Mouse (Mus musculus) CD8-positive naive resting alpha-beta T cell, adult 2 months (primary cell): ENCODE data around the gene Cerk.

Experiments used
- DNase-seq, 2 experiments: peaks; one replicate each; pipeline ENCODE4 v3.0.0; 2022; ENCODE audit warnings: low read depth in 2 of 2, low spot score in 2 of 2

Cerk gene

DNA sequence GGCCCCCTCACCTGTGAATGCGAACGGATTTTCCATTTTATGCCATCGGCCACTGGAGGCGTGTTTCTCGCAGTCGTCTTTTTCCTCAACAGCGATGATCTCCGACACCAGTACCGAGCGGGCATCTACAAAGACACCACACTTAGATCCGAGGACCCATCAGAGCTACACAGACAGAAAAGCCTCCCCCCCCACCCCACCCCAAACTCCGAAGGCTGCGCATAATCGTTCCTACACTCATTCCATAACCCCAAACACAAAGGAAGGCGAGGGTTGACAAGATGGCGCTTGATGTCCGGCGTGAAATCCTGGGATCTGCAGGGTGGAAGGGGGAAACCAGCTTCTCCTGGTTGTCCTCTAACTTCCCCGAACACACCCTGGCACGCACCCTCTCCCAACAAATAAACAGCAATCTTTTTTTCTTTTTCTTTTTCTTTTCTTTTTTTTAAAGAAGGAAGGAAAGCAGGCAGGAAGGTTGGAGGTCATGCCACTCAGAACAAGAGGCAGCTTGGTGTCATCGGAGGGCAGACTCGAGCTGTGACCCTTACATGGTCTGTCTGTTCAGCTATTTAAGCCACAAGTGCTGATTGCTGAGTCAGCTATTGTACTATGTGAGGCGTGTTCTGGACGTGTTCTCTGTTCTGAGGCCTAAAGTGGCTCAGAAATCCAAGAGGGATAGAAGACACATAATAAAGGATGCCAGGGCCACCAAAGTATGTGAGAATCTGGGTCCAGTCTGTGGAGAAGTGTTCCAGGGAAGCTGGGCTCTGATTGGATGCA, 19.9 kb downstream of the Cerk start:
- DNase-seq, result no peak

DNA sequence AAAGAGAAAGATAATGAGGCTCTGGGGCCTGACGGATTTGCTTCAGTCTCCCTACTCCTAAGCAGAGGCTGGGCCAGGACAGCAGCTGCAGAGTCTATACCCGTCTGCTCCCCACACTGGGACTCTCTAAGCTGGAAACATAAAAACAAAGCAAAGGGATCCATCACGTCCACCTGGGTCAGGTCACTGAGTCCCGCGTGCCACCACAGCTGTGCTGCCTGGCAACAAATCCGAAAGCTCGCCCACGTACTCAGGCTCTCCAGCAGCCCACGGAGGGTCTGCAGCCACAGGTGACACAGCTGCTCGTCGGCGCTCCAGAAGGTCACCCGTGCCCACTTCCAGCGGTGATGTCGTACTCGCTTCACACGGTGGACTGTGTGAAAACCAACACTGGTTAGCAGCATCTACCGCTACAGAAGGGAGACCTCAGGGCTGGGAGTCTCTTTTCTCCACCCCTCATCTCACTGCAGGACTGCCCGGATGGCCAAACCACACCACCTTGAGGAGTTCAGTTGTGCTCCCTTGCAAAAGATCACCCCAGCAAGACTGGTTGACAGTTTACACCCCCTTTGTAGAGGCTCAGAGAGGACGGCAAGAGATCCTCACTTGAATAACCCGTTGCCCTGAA, 21.1 kb downstream of the Cerk start:
- no peak for DNase-seq

DNA sequence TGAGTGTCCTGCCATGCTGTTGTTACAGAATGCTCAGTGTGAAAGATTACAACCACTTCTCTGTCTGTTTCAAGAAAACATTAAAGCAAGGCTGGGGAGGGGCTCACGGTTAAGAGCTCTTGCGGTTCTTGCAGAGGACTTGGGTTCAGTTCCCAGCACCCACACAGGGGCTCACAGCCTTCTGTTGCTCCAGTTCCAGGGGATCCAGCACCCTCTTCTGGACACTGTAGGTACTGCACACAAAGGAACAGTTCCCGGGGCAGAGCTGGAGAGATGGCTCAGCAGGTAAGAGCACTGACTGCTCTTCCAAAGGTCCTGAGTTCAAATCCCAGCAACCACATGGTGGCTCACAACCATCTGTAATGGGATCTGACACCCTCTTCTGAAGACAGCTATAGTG, 24.1 kb downstream of the Cerk start:
- DNase-seq, result peak in 1 of 2 experiments; percentile 35

DNA sequence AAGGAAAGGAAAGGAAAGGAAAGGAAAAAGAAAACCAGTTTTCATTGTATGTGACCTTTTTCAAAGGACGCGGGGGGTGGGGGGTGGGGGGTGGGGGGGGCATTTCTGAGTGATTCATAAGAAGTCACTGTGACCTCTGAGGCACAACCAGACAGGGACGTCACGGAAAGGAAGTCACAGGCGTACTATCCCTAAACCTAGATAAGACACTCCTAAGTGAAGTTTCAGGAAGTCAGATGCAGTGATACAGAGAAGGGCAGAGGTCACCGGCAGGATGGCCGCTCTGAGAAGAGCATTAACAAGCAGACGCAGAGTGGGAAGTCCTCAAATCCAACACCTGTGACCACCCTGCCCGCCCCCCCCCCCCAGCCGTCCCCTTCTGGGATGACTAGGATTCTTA, 25.0 kb downstream of the Cerk start:
- DNase-seq, result no peak

DNA sequence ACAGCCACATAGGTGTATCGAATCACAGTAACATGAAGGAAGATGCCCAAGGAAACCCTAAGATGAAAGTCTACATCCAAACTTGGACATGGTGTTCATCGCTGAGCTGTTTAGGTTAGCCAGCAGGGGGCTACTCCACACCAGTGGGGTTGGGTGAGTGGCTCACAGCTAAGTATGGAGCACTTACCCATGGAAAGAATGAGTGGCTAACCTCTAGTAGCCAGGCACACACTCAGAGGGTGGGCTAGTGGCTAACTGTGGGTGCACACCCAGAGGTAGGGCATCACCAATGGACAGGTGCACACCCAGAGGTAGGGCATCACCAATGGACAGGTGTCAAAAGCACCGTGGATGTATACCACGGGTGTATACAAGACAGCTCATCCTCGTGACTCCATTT, 26.2 kb downstream of the Cerk start:
- no peak for DNase-seq

DNA sequence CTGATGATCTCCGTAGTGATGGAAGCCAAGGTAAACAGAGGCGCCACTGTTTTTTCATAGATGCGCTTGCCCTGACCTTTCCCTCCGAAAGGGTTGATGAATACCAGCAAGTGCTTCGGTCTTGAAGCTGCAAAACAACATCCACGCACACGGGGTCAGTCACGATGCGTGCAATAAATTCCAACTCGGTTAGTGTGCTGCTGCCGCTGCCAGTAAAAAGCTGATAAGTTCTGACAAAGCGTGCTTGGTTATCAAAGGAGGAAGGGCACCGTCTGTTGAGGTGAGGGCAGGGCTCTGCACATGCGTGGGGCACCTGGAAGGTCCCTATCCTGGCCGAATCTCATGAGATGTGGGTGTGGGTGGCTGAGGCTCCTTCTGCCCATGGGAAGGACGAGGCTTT, 26.8 kb downstream of the Cerk start:
- DNase-seq, result no peak

DNA sequence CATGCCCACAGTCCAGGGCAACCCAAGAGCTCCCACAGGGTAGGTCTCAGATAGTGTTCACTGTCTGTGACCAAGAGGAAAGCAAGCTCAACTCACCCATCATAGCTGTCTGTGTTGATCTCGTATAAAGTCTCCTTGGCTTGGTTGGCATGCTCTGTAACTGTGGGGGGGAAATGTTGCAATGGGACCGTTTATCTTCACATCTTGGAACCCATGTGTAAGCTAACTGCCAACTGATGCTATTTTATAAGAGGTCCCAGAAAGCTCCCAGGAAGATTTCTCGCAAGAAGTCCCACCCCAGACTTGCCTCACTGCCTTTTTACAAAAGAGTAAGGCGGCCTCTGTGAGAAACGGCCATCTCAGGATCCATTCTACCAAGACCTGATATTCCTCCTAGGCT, 29.4 kb downstream of the Cerk start:
- DNase-seq, result no peak

DNA sequence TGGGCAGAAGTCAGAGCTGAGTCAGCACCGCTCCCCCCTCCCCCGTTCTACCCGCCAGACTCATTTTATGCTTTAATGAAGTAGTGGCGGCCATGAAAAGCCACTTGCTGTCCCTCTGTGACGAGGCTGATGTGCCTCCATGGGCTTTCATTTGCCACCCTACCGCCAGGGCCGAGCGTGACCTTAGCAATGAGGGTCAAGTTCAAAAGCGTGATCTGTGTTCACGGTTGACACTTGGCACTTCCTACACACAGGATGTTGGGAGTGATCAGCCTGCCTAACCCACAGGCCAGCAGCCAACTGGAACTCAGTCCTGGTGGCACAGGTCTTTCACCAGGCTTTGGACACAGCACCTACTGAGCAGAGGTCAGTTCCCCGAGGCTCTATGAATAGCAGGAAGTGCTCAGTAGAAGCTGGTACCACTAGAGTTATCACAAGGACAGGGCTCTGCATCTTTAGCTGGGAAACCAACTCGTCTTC, 32.4 kb downstream of the Cerk start:
- no peak for DNase-seq

DNA sequence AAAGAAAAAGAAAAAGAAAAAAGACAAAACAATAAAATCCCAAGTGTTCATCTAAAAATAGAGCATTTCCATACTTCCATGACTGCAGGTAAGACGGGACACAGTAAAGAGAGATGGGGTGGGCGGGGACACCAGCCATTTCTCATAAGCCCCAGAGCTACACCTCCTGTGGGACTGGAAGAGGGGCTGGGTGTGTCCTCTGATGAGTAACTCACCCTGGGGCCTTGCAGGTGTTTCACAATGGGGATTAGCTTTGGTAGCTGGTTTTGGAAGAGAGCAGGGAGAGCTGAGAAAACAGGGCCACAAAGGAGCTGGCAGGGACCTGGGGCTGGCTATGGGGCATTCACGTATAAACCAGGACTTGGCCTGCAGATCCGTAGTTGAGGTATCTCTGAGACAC, 35.3 kb downstream of the Cerk start:
- DNase-seq, result no peak

DNA sequence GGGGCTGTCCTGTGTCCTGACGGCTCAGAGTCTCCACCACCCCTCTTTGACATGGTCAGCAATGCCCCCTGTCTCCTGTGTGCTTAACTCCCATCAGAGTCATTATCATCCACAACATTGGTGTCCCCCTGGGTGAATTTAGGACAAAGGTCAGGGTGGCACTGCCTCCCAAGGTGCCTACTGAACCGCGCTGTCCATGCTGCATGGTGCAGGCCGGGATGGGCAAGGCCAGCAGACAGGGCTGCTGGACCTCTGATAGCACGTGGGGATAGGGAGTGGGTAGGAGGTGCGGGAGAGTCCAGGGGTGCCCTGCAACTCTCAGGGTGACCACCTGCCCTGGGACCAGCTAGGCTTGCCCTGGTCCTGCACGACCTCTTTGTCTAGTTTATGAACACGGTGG, 39.0 kb downstream of the Cerk start:
- DNase-seq, result no peak

DNA sequence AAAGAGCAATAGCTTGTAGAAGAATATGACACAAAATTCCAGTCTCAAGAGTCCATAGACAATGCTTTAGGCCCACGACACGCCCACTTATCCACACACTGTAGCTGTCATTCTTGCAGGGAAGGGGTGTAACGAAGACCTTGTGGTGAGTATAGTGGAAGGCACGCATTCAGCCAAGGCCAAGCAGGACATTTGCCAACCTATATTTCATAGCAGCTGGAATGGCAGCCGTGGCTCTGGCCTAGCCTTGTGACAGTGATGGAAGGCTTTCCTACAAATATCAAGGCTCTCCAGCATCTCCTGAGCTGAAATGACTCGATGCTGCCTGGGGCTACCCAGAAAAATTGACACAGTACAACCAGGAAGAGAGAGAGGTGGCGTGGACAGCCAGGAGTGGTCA, 40.9 kb downstream of the Cerk start:
- DNase-seq, result no peak

DNA sequence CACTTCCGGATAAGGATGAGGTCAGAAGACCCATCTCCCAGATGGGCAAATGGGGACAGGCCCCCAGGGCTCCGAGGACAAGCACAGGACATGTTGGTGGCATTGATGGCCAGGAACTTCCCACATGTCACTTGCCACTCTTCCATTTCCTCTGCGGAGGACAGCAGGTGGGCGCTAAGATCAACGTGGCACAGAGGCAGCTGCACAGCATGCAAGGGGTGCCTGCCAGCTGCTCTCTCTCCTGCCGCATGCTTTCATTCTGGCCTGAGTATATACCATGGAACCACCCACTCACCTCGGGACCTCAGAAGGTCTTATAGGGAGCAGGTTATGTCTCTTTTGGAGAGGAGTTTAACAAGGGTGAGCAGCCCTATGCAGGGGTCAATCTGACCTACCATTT, 41.4 kb downstream of the Cerk start:
- no peak for DNase-seq

DNA sequence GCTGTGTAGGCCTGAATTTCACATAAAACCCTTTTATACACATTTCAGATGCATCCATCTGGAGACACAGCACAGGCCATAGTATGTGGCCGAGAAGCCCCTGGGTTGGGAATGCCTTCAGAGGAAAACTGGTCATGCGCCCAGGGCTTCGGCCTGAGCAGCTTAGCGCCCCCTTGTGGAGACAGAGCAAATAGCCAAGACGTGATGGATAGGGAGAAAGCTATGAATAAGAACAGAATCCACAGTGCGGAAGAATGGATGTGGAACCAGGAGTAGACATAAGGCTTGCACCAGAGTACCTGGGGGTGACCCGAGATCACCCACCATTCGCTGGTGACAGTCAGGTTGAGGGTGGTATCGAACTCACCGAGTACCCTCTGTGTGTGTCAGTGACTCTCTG, 45.6 kb downstream of the Cerk start:
- peak; percentile 16 to 23 for DNase-seq

DNA sequence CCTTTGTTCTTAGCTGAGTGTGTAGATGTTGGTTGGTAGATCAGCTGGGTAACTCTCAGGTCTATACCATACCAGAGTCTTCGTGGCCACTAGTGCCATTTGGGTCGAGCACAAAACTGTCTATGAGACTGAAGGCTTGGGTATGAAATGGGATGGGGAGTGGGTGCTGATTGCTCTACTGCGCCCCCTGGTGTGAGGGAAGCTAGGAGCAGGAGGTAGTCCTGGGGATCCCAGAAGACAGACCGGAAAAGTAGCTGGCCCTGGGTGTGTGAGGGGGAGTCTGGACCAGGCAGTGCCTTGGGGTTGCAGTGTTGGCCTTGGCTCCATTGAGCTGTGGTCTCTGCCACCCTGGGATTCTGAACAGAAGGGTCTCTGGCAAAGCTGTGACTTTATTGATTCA, 48.3 kb downstream of the Cerk start:
- peak; percentile 33 to 59 for DNase-seq

DNA sequence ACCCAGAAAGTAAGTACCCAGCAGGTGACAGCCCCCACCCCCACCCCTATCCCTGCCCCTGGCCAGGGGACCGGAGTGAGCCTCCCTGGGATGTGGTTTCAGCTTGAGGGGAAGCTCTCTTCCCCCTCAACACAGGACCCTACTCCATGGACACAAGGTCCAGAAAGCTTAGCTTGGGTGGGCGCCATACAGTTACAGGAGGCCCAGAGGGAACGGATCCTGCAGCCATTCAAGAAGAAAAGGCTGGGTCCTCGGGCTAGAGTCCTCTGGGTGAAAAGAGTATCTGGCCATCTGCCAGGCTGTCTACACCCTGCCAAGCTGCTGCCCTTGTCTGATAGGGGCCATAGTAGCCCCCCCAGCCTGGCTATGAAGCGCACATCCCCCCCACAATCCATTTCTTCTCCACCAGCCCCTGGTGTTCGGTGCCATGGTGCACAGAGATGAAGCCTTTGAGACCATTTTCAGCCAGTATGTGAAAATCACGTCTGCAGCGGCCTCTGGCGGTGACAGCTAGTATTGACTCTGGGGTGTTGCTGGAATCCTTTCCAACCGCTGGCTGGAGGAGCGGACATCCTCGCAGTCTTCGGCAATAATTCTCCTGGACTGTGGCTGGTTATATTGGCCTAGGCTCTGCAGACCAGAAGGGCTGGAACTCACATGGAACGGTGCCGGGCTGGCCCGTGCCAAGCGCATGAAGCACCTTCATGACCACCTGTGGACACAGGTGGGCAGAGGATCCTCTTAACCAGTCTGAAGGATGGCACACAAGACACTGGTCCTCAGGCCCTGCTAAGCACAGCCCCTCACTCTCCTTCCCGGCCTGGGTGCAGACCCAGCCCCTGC, 50.8 kb downstream of the Cerk start:
- DNase-seq, result peak; percentile 69 to 75

DNA sequence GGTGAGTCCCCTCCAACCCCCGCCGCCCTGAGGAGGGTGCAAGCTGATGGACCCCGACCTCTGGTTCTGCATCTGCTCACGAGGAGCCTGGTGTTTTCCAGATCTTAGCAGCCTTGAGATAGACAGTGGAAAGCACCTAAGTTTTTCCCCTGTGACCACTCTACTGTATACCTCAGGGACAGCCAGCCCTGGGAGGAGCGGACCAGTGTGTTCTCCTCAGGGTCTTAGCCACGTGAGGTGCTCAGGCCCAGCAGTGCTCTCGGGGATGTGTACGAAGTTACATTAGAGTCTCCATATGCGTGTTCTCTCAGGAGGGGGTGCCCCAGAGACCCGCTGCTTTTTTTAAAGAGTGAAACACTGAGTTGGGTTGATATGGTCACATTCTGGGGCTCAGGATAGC, 55.3 kb downstream of the Cerk start:
- DNase-seq, result no peak

DNA sequence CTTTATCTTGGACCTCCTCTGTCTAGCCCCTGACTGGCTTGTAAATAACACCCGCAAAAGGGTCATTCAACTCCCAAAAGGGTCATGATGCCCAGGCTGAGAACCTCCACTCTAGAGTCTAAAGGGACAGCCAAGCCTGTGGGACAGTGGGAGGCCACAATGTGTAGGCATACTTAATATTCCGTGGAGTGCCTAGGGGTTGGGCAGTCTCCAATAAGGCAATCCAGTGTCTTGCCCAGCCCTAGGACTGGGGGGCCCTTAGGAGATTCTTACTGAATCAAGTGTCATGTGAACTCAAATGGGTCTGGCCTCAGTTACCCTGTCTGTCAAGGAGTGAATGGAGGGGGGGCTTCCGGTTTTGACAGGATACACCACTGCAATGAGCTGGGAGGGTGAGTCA, 56.9 kb downstream of the Cerk start:
- DNase-seq, result no peak

DNA sequence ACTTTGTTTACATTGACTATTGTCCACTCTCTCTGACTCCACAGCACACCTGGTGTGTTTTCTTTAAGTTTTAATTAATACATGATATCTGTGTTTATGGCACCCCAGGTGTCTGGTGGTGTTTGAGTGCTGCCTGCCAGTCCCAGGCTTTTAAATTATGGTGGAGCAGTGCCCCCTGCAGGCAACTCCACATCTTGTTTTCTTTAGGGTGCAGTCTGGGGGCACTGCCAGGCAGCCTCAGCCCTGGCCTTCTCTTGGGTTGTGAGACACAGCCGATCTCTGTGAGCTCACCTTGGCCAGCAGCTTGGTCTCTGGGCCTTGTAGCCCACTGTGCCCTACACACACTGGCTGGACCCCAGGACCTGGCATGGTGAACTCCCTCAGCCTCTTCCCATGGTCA, 61.6 kb downstream of the Cerk start:
- DNase-seq, result peak; percentile 53 to 71

DNA sequence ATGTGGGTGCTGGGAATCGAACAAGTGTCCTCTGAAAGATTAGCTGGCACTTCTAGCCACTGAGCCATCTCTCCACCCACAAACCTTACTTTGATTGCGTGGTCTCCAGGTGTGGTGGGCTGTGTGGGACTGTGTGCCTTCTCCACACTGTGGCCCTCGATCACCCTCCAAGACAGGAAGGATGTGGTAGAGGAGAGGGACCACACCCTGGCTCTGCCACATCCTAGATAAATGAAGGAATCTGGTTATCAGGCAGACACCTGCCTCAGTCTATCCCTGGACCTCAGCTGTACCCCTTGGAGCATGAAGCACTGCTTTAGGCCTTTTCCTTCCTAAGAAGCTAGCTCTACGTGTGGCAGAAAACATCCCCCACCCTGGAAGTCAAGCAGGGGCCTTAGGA, 62.5 kb downstream of the Cerk start:
- no peak for DNase-seq

DNA sequence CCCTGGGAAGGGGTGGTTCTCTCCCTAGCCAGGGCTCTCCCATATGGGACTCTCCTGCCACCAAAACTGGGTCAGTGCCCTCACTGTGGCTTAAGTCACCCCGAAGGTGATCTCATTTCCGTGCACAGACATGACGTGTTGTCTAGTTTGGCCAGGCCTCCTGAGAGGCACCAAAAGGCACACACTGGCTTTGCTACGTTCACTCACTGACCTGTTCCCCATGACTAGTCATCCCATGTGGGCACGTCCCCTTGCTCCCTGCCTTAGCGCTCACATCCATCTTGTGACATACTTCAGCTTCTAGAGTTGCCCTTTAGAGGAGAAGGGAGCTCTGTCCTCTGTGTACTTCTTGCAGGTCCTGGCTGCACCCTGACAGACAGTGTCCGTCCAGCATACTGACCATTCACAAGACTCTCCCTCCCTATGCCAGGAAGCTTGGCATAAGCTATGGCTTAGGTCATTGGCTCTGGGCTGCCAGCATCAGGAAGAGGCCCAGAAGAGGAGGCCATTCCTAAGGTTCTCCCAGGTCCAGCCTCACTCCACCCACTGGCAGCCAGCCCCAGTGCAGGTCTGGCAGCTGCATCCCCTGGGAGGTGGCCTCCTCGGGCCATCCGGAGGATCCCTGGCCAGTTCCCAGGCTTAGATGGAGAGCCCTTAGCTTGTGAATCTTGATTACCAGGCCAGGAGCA, 63.5 kb downstream of the Cerk start:
- DNase-seq, result no peak

DNA sequence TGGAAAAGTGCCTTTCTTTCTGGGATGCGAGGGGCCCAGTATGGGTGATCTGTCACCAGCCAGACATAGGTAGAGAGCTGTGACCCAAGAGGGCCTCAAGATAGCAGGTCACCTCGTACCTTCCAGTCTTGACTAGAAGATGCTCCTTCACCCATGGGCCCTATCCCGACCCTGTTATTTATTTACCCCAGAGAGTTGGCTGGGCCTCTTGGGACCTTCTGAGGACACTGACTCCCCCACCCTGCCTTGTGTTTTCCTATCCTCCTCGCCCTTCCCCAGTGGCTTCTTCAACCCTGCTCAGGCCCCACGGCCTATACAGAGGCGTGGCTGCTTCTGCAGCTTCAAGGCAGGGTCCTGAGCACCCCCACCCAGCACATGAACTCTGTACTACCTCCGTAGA, 66.8 kb downstream of the Cerk start:
- no peak for DNase-seq
